Mouse (Mus musculus) forebrain, postnatal 0 days (tissue): ENCODE results near the gene Pop7. TPM values are rescaled to one million over a fixed set of nuclear protein-coding genes. Genes with fewer than 3 reads are reported as not detected.
A peak's percentile ranks its signal among the peaks of the same experiment; 100 is the strongest.

Source experiments
- ATAC-seq: fragments of 200-750 bp; cut with Nextera tagmentation; 2 replicates; pipeline ENCODE4 v1.8.0; 2017; ENCODE audit warnings: mild to moderate bottlenecking, moderate library complexity
- DNase-seq: peaks from one replicate; pipeline ENCODE4 v3.0.0-alpha.2; 2015
- H3K27ac ChIP-seq: fragments of 300-500 bp; sonication (generic); 2 replicates; pipeline ENCODE4 v1.5.1; 2014; ENCODE audit warnings: low read depth, mild to moderate bottlenecking, antibody characterized with exemption, low read length, moderate library complexity, mixed read lengths
- H3K27me3 ChIP-seq: fragments of 300-500 bp; sonication (generic); 2 replicates; pipeline ENCODE4 v1.6.1; 2014; ENCODE audit warnings: mild to moderate bottlenecking, low read length, mixed read lengths; ENCODE audit not compliant: insufficient read depth
- H3K36me3 ChIP-seq: fragments of 300-500 bp; sonication (generic); 2 replicates; pipeline ENCODE4 v1.6.1; 2014; ENCODE audit warnings: mild to moderate bottlenecking, moderate library complexity; ENCODE audit not compliant: insufficient read depth
- H3K4me1 ChIP-seq: fragments of 300-500 bp; sonication (generic); 2 replicates; pipeline ENCODE4 v1.6.1; 2014; ENCODE audit warnings: antibody characterized with exemption; ENCODE audit not compliant: insufficient read depth
- H3K4me2 ChIP-seq: fragments of 300-500 bp; sonication (generic); 2 replicates; pipeline ENCODE4 v1.6.1; 2014; ENCODE audit warnings: low read depth, mild to moderate bottlenecking, moderate library complexity
- H3K4me3 ChIP-seq: fragments of 300-500 bp; sonication (generic); 2 replicates; pipeline ENCODE4 v1.5.1; 2014; ENCODE audit warnings: low read depth, low read length, mixed read lengths
- H3K9ac ChIP-seq: fragments of 300-500 bp; sonication (generic); 2 replicates; pipeline ENCODE4 v1.6.1; 2014; ENCODE audit warnings: mild to moderate bottlenecking
- H3K9me3 ChIP-seq: fragments of 300-500 bp; sonication (generic); 2 replicates; pipeline ENCODE4 v1.6.1; 2016; ENCODE audit warnings: low read length
- CTCF ChIP-seq: sonication (generic); IDR thresholded peaks from 2 replicates; pipeline ENCODE4 v1.5.1; 2016; ENCODE audit warnings: antibody characterized with exemption, control low read depth, low read depth
- WGBS: fragments of 180-500 bp; shearing (Covaris S2); extraction: QIAGEN DNeasy Blood & Tissue Kit; methylation state at CpG from one replicate; pipeline ENCODE4 v1.1.7; 2014; 5-methylcytosine and 5-hydroxymethylcytosine counted together
- polyA plus RNA-seq: library from polyadenylated mRNA; unstranded; fragments of >200 nt; fragmentation: Nextera tagmentation; extraction: Ambion mirVana; gene quantifications from 2 replicates; pipeline ENCODE4 v1.2.1, GENCODE M21; 2015
- total RNA-seq: library from RNA; depleted of rRNA; stranded (reverse); fragments of >200 nt; gene quantifications from 2 replicates; pipeline ENCODE4 v1.2.3, GENCODE M21; 2014

Gene Pop7
- total and polyA plus RNA-seq, 2 experiments from 2014 or later, result 79.1 to 99.2 TPM

DNA sequence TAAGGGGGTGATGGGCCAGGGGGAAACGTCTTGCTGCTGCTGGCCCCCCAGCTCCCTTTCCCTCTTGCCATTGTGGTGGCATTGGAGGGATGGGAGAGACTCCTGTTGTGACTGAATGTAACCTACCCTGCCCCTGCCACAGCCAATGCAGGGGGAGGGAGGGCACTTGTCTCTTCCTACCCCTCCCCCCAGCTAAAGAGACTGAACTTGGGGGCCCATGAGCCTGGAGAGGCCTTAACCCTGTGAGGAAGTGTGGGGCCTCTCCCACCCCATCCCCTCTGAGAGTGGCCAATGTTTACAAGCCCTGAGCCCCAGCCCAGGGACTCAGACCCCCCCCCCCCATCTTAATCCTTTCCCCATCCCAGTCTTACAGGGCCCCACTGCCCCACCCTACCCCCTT is 25.1 kb upstream of the Pop7 start:
- DNase-seq, result no peak
- Histone ChIP-seq H3K4me1 (no peaks in the 10 kb centered on the region), H3K9me3 (no peaks in the 10 kb centered on the region), H3K9ac (no peak overlapping the region), H3K4me2 (no peak overlapping the region), H3K36me3 (peaks cover 70% of the 10 kb centered on the region), H3K27ac (no peak overlapping the region), H3K27me3 (no peaks in the 10 kb centered on the region), H3K4me3 (no peak overlapping the region)
- 20% methylated on average over 1 of the region's 1 CpGs for WGBS
- no peak for TF ChIP-seq CTCF
- no peak for ATAC-seq

DNA sequence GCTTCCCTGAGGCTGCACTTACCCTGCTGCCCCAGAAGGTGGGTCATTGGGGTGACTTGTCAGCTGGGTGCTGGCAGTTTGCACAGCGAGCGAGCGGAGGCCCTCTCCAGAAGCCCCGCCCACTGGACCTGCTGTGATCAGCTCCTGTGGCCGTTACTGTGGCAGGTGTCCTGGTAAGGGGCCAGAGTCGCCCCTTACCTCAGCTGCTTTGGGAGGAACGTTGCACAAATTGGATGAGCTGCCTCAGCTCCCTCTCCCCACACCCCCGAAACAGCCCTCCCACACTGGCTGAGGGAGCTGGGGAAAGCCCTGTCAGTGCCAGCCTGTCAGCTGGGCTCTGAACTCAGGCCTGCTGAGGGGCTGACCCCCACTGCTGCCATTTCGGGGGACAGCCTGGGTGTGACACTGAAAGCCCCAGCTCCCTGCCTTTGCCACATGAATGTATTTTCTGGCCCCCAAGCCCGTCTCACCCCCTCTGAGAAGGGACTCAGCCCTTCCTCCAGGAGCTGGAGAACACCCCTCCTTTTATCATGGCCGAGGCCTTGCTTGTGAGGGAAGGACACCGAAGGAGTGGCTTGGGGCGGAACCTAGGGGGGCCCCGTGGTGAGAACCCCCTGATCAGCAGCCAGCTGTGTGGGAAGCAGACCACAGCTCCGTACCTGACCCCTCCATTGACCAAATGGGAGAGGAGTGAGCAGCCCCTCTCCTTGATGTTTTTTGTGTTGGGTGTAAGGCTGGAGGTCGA is 24.0 kb upstream of the Pop7 start:
- ATAC-seq, result no peak
- Histone ChIP-seq H3K4me2 (no peak overlapping the region), H3K9ac (no peak overlapping the region), H3K4me1 (no peaks in the 10 kb centered on the region), H3K9me3 (no peaks in the 10 kb centered on the region), H3K27me3 (no peaks in the 10 kb centered on the region), H3K4me3 (no peak overlapping the region), H3K27ac (peak overlapping the region; percentile 57; the same call in 1 of the 2 replicates), H3K36me3 (peaks cover 80% of the 10 kb centered on the region)
- no peak for TF ChIP-seq CTCF
- WGBS, result 37% methylated on average over 16 of the region's 16 CpGs
- no peak for DNase-seq

GRCm38 (mm10) chr5:137525511-137525910 is 23.2 kb upstream of the Pop7 start:
- no peak for ATAC-seq
- Histone ChIP-seq H3K4me2 (no peak overlapping the region), H3K4me1 (no peaks in the 10 kb centered on the region), H3K27ac (peak overlapping the region; percentile 45; the same call in 1 of the 2 replicates), H3K9ac (no peak overlapping the region), H3K4me3 (no peak overlapping the region), H3K27me3 (no peaks in the 10 kb centered on the region), H3K36me3 (peaks cover 89% of the 10 kb centered on the region), H3K9me3 (no peaks in the 10 kb centered on the region)
- no peak for TF ChIP-seq CTCF
- no peak for DNase-seq
- 70% methylated on average over 16 of the region's 16 CpGs for WGBS

GRCm38 (mm10) chr5:137524671-137525070 is 22.4 kb upstream of the Pop7 start:
- Histone ChIP-seq H3K9ac (no peak overlapping the region), H3K36me3 (peaks cover 93% of the 10 kb centered on the region), H3K4me2 (no peak overlapping the region), H3K4me3 (no peak overlapping the region), H3K27ac (no peak overlapping the region), H3K27me3 (no peaks in the 10 kb centered on the region), H3K9me3 (no peaks in the 10 kb centered on the region), H3K4me1 (no peaks in the 10 kb centered on the region)
- DNase-seq (no peak), ATAC-seq (no peak)
- WGBS, result 87% methylated on average over 13 of the region's 13 CpGs
- TF ChIP-seq CTCF, result no peak

- no peak overlapping the region for H3K27ac ChIP-seq
- WGBS, result 85% methylated on average over 8 of the region's 8 CpGs
- ATAC-seq (no peak), DNase-seq (no peak)
- H3K4me2 ChIP-seq, result no peak overlapping the region
- H3K9me3 ChIP-seq, result no peaks in the 10 kb centered on the region
- no peaks in the 10 kb centered on the region for H3K27me3 ChIP-seq
- TF ChIP-seq CTCF, result no peak
- H3K36me3 ChIP-seq, result peaks cover 93% of the 10 kb centered on the region
- H3K4me3 ChIP-seq, result no peak overlapping the region
- no peak overlapping the region for H3K9ac ChIP-seq
- no peaks in the 10 kb centered on the region for H3K4me1 ChIP-seq
Measured at GRCm38 (mm10) chr5:137524251-137524515, 21.9 kb upstream of the Pop7 start.

- Histone ChIP-seq H3K27ac (no peak overlapping the region), H3K36me3 (peaks cover 93% of the 10 kb centered on the region), H3K4me3 (no peak overlapping the region), H3K4me2 (no peak overlapping the region), H3K4me1 (no peaks in the 10 kb centered on the region), H3K9ac (no peak overlapping the region), H3K9me3 (no peaks in the 10 kb centered on the region), H3K27me3 (no peaks in the 10 kb centered on the region)
- whole genome bisulfite sequencing, result 82% methylated on average over 24 of the region's 25 CpGs
- no peak for TF ChIP-seq CTCF
- no peak for DNase-seq
- ATAC-seq, result no peak
Measured at GRCm38 (mm10) chr5:137523396-137524250, 21.3 kb upstream of the Pop7 start.

- DNase-seq (no peak), ATAC-seq (no peak)
- Histone ChIP-seq H3K27me3 (no peaks in the 10 kb centered on the region), H3K36me3 (peaks cover 87% of the 10 kb centered on the region), H3K4me2 (no peak overlapping the region), H3K9me3 (no peaks in the 10 kb centered on the region), H3K9ac (no peak overlapping the region), H3K27ac (no peak overlapping the region), H3K4me1 (no peaks in the 10 kb centered on the region), H3K4me3 (no peak overlapping the region)
- WGBS, result 72% methylated on average over 11 of the region's 11 CpGs
- 0 out of 2 replicates have a peak, but pooled peaks have one; percentile 1 for TF ChIP-seq CTCF
Measured at GRCm38 (mm10) chr5:137522711-137523110, 20.4 kb upstream of the Pop7 start.
